Mouse (Mus musculus) testis, adult 2 months (tissue): ENCODE results near the gene Prkn.

Experiments used
- CTCF ChIP-seq: fragments of 200-500 bp; IDR thresholded peaks from 2 replicates; pipeline ENCODE4 v1.5.1; 2012; ENCODE audit warnings: low read depth, mild to moderate bottlenecking, inconsistent platforms, low read length, moderate library complexity; ENCODE audit not compliant: control insufficient read depth, insufficient read depth, insufficient replicate concordance
- POLR2A ChIP-seq: fragments of 200-500 bp; IDR thresholded peaks from 2 replicates; pipeline ENCODE4 v1.6.1; 2012; ENCODE audit warnings: low read depth, mild to moderate bottlenecking, inconsistent platforms, low read length, moderate library complexity; ENCODE audit not compliant: control insufficient read depth

- TF ChIP-seq POLR2A = no peak
- TF ChIP-seq CTCF = no peak
Observed at GRCm38 (mm10) chr17:11353553-11353945, 513.4 kb downstream of the Prkn start.
